Mouse (Mus musculus): ENCODE results near the gene Mycbpap. TPM values are rescaled to one million over a fixed set of nuclear protein-coding genes. Genes with fewer than 3 reads are reported as not detected.

The Mycbpap gene
- total RNA-seq, 2 experiments from 2014 or later = not detected

- no peak for ATAC-seq (replicated peaks; ENCODE audit: low FRiP score, low TSS enrichment, poor library complexity, severe bottlenecking)
Measured at GRCm38 (mm10) chr11:94457001-94457400, 64.5 kb downstream of the Mycbpap start.

- peak; percentile 95 for ATAC-seq (replicated peaks; ENCODE audit: low FRiP score, low TSS enrichment, poor library complexity, severe bottlenecking)
Measured at GRCm38 (mm10) chr11:94456347-94456746, 65.2 kb downstream of the Mycbpap start.

GRCm38 (mm10) chr11:94455161-94455820, 66.3 kb downstream of the Mycbpap start:
- peak; percentile 51 for ATAC-seq (replicated peaks; ENCODE audit: low FRiP score, low TSS enrichment, poor library complexity, severe bottlenecking)

- ATAC-seq (replicated peaks; ENCODE audit: low FRiP score, low TSS enrichment, poor library complexity, severe bottlenecking) = no peak
Measured at GRCm38 (mm10) chr11:94454756-94455155, 66.8 kb downstream of the Mycbpap start.

Other genes with a start within 250 kb of the Mycbpap start
- gene Gm21885, start 239.9 kb downstream of the Mycbpap start, total RNA-seq (2014; fragmentation: Nextera tagmentation) = not detected in 2 replicates
- not detected in 2 replicates for gene Gm21885, start 239.9 kb downstream of the Mycbpap start, total RNA-seq (2017)
- gene Luc7l3, start 199.8 kb downstream of the Mycbpap start, total RNA-seq (2014; fragmentation: Nextera tagmentation) = 184 and 223 TPM in 2 replicates
- 419 and 570 TPM in 2 replicates for gene Luc7l3, start 199.8 kb downstream of the Mycbpap start, total RNA-seq (2017)
- gene Ankrd40, start 193.7 kb downstream of the Mycbpap start, total RNA-seq (2014; fragmentation: Nextera tagmentation) = 19.9 and 20.9 TPM in 2 replicates
- gene Ankrd40, start 193.7 kb downstream of the Mycbpap start, total RNA-seq (2017) = 41.5 and 44.8 TPM in 2 replicates
- not detected in 2 replicates for gene Abcc3, start 128.7 kb downstream of the Mycbpap start, total RNA-seq (2014; fragmentation: Nextera tagmentation)
- gene Abcc3, start 128.7 kb downstream of the Mycbpap start, total RNA-seq (2017) = 0.04 TPM in 1 of 2 replicates, not detected in the other
- 0.35 and 1.9 TPM in 2 replicates for gene Cacna1g, start 47.5 kb downstream of the Mycbpap start, total RNA-seq (2014; fragmentation: Nextera tagmentation)
- 0.04 and 3.8 TPM in 2 replicates for gene Cacna1g, start 47.5 kb downstream of the Mycbpap start, total RNA-seq (2017)
- not detected in 2 replicates for gene Spata20, start 35.6 kb downstream of the Mycbpap start, total RNA-seq (2014; fragmentation: Nextera tagmentation)
- not detected in 2 replicates for gene Spata20, start 35.6 kb downstream of the Mycbpap start, total RNA-seq (2017)
- gene Epn3, start 21.8 kb downstream of the Mycbpap start, total RNA-seq (2014; fragmentation: Nextera tagmentation) = not detected in 2 replicates
- gene Epn3, start 21.8 kb downstream of the Mycbpap start, total RNA-seq (2017) = not detected in 2 replicates
- gene Rsad1, start 27.5 kb upstream of the Mycbpap start, total RNA-seq (2014; fragmentation: Nextera tagmentation) = 7.4 and 11.2 TPM in 2 replicates
- 6.8 and 8.6 TPM in 2 replicates for gene Rsad1, start 27.5 kb upstream of the Mycbpap start, total RNA-seq (2017)
- 0.50 and 0.87 TPM in 2 replicates for gene Chad, start 43.3 kb upstream of the Mycbpap start, total RNA-seq (2014; fragmentation: Nextera tagmentation)
- gene Chad, start 43.3 kb upstream of the Mycbpap start, total RNA-seq (2017) = not detected in 2 replicates
- gene Acsf2, start 80.1 kb upstream of the Mycbpap start, total RNA-seq (2014; fragmentation: Nextera tagmentation) = 6.9 and 10.6 TPM in 2 replicates
- 1.0 and 2.8 TPM in 2 replicates for gene Acsf2, start 80.1 kb upstream of the Mycbpap start, total RNA-seq (2017)
- 97.5 and 104 TPM in 2 replicates for gene Lrrc59, start 108.0 kb upstream of the Mycbpap start, total RNA-seq (2014; fragmentation: Nextera tagmentation)
- 141 and 166 TPM in 2 replicates for gene Lrrc59, start 108.0 kb upstream of the Mycbpap start, total RNA-seq (2017)
- gene Mrpl27, start 132.0 kb upstream of the Mycbpap start, total RNA-seq (2014; fragmentation: Nextera tagmentation) = 79.7 and 90.4 TPM in 2 replicates
- 31.7 and 45.3 TPM in 2 replicates for gene Mrpl27, start 132.0 kb upstream of the Mycbpap start, total RNA-seq (2017)
- gene Eme1, start 132.2 kb upstream of the Mycbpap start, total RNA-seq (2014; fragmentation: Nextera tagmentation) = 22.8 and 22.9 TPM in 2 replicates
- 32.2 and 46.2 TPM in 2 replicates for gene Eme1, start 132.2 kb upstream of the Mycbpap start, total RNA-seq (2017)
- 4.8 and 5.2 TPM in 2 replicates for gene Xylt2, start 155.8 kb upstream of the Mycbpap start, total RNA-seq (2014; fragmentation: Nextera tagmentation)
- 3.8 and 5.0 TPM in 2 replicates for gene Xylt2, start 155.8 kb upstream of the Mycbpap start, total RNA-seq (2017)
- gene Gm11541, start 182.8 kb upstream of the Mycbpap start, total RNA-seq (2014; fragmentation: Nextera tagmentation) = not detected in 2 replicates
- gene Gm11541, start 182.8 kb upstream of the Mycbpap start, total RNA-seq (2017) = not detected in 2 replicates
- not detected in 2 replicates for gene Cdc34b, start 220.0 kb upstream of the Mycbpap start, total RNA-seq (2014; fragmentation: Nextera tagmentation)
- gene Cdc34b, start 220.0 kb upstream of the Mycbpap start, total RNA-seq (2017) = 0.53 TPM in 1 of 2 replicates, not detected in the other

Data from megakaryocyte-erythroid progenitor cell, adult 5-6 weeks (primary cell).